9 mouse cellular contexts compared by ENCODE assay signal in the genomic region with DNA sequence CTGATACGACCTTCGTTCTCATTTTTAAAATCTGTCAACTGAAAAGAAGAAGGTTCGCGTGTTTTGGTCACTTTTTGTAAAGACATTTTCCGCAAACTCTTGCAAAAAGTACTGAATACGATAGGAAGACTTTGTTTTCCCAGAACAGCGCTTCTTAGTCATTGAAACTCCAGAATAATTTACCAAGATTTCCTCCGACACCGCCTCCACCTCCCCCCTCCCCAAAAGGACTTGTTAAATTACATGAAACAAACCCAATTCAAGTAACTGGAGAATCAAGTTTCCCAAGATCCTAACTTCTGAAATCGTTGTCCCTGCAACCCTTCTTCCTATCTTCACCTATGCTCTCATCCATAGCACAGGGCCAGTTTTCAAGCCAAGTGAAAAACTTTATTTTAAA. TPM values are rescaled to one million over a fixed set of nuclear protein-coding genes. Genes with fewer than 3 reads are reported as not detected.
A peak's percentile ranks its signal among the peaks of the same experiment; 100 is the strongest.
DNase-seq lines count a peak whose midpoint lies in the region; ATAC-seq lines count a peak whose summit lies in the region.
"Had no signal": no experiment of that assay in that cellular context is flagged by ENCODE, and none has a peak within 500 bp of the region (broad histone marks: within the 10 kb centered on the region; RNA-seq: fewer than 3 reads in every experiment).

No protein-coding gene starts in this region.

- no peaks in the 10 kb centered on the region for H3K9me3 ChIP-seq in kidney, embryonic 15.5 days (replicated peaks)
- H3K9me3 ChIP-seq in hindbrain, embryonic 12.5 days (replicated peaks): no peaks in the 10 kb centered on the region
- no peaks in the 10 kb centered on the region for H3K9me3 ChIP-seq in midbrain, embryonic 13.5 days

- no peaks in the 10 kb centered on the region for H3K27me3 ChIP-seq in kidney, embryonic 15.5 days
- no peaks in the 10 kb centered on the region; the same call in 1 of the 2 replicates for H3K27me3 ChIP-seq in hindbrain, embryonic 12.5 days
- no peaks in the 10 kb centered on the region for H3K27me3 ChIP-seq in midbrain, embryonic 13.5 days

- ATAC-seq in kidney, embryonic 15.5 days (replicated peaks; ENCODE audit: low FRiP score): no peak
- ATAC-seq in hindbrain, embryonic 12.5 days (ENCODE audit: low FRiP score): no peak
- ATAC-seq in midbrain, embryonic 13.5 days: no peak

- H3K9ac ChIP-seq in kidney, embryonic 15.5 days: peak overlapping the region; percentile 87
- peak overlapping the region; percentile 66 for H3K9ac ChIP-seq in hindbrain, embryonic 12.5 days
- peak overlapping the region; percentile 90 for H3K9ac ChIP-seq in midbrain, embryonic 13.5 days (replicated peaks)

- H3K27ac ChIP-seq in kidney, embryonic 15.5 days: peak overlapping the region; percentile 95
- H3K27ac ChIP-seq in hindbrain, embryonic 12.5 days: peak overlapping the region; percentile 92
- H3K27ac ChIP-seq in midbrain, embryonic 13.5 days: no peak overlapping the region

- H3K4me2 ChIP-seq in kidney, embryonic 15.5 days: peak overlapping the region; percentile 66
- peak overlapping the region; percentile 72 for H3K4me2 ChIP-seq in hindbrain, embryonic 12.5 days (replicated peaks)
- peak overlapping the region; percentile 75 for H3K4me2 ChIP-seq in midbrain, embryonic 13.5 days (replicated peaks)

- no peak for DNase-seq in kidney, adult 18-20 months
- DNase-seq in NIH3T3 (ENCODE audit: low read depth): peak; percentile 27
- DNase-seq in adrenal gland, adult 2 months: no peak
- DNase-seq in adrenal gland, adult (ENCODE audit: inconsistent age in 2 of 2, low spot score in 1 of 2): no peak
- no peak for DNase-seq in kidney, postnatal 36 days
- DNase-seq: adrenal gland, postnatal 25 days had no signal

- WGBS in kidney, embryonic 15.5 days: under 1% methylated on average over 10 of the region's 10 CpGs
- WGBS in hindbrain, embryonic 12.5 days: 1% methylated on average over 10 of the region's 10 CpGs
- under 1% methylated on average over 10 of the region's 10 CpGs for WGBS in midbrain, embryonic 13.5 days

- H3K4me3 ChIP-seq in kidney, embryonic 15.5 days (replicated peaks): peak overlapping the region; percentile 95
- H3K4me3 ChIP-seq in hindbrain, embryonic 12.5 days: peak overlapping the region; percentile 61
- H3K4me3 ChIP-seq in midbrain, embryonic 13.5 days (replicated peaks): peak overlapping the region; percentile 83

- no peaks in the 10 kb centered on the region for H3K36me3 ChIP-seq in kidney, embryonic 15.5 days
- no peaks in the 10 kb centered on the region for H3K36me3 ChIP-seq in hindbrain, embryonic 12.5 days
- H3K36me3 ChIP-seq in midbrain, embryonic 13.5 days: no peaks in the 10 kb centered on the region

- peaks cover 30% of the 10 kb centered on the region for H3K4me1 ChIP-seq in kidney, embryonic 15.5 days
- peaks cover 29% of the 10 kb centered on the region for H3K4me1 ChIP-seq in hindbrain, embryonic 12.5 days
- H3K4me1 ChIP-seq in midbrain, embryonic 13.5 days (replicated peaks): peaks cover 45% of the 10 kb centered on the region

RNA-seq across cellular contexts. Expression of a gene that starts 0.7 kb away (rescaled TPM):
- polyA plus RNA-seq in kidney, embryonic 15.5 days (2015; fragmentation: Nextera tagmentation; extraction: Ambion mirVana): 130 and 131 TPM in 2 replicates
- 99.4 and 103 TPM in 2 replicates for polyA plus RNA-seq in hindbrain, embryonic 12.5 days (2016; fragmentation: Nextera tagmentation; extraction: Ambion mirVana)
- 122 and 131 TPM in 2 replicates for polyA plus RNA-seq in midbrain, embryonic 13.5 days (2015; fragmentation: Nextera tagmentation; extraction: Ambion mirVana)
- total RNA-seq in adrenal gland, adult 2 months (2021): 100 to 1,000 TPM; 224 to 227 TPM
- polyA plus RNA-seq in adrenal gland, adult 2 months (2012; rRNA removed): 89.5 and 97.8 TPM in 2 replicates
